ENCODE assay signal across 8 mouse cellular contexts in genomic region chr14:27115275-27115660, GRCm38 (mm10). TPM values are rescaled to one million over a fixed set of nuclear protein-coding genes. Genes with fewer than 3 reads are reported as not detected.
DNase-seq lines count a peak whose midpoint lies in the region; ATAC-seq and TF ChIP-seq lines count a peak whose summit lies in the region.

No protein-coding gene starts in this region.

- no peak overlapping the region for H3K9ac ChIP-seq in forebrain, embryonic 14.5 days (ENCODE audit: low read length)
- peak overlapping the region; percentile 70 for H3K9ac ChIP-seq in intestine, embryonic 15.5 days
- peak overlapping the region; percentile 70 for H3K9ac ChIP-seq in lung, embryonic 16.5 days (ENCODE audit: low read length)

- no peak overlapping the region for H3K27ac ChIP-seq in cerebellum, adult 2 months (ENCODE audit: insufficient read depth, low read length)
- H3K27ac ChIP-seq in forebrain, embryonic 14.5 days (ENCODE audit: low read depth, low read length) = no peak overlapping the region
- no peak overlapping the region for H3K27ac ChIP-seq in intestine, embryonic 15.5 days
- H3K27ac ChIP-seq in lung, embryonic 16.5 days (ENCODE audit: low read length) = no peak overlapping the region

- H3K36me3 ChIP-seq in forebrain, embryonic 14.5 days (ENCODE audit: control insufficient read depth, insufficient read depth, low read length) = no peaks in the 10 kb centered on the region
- H3K36me3 ChIP-seq in intestine, embryonic 15.5 days = no peaks in the 10 kb centered on the region
- no peaks in the 10 kb centered on the region for H3K36me3 ChIP-seq in lung, embryonic 16.5 days (ENCODE audit: control insufficient read depth, insufficient read depth, low read length)

- peak overlapping the region; percentile 96 for H3K4me2 ChIP-seq in forebrain, embryonic 14.5 days (ENCODE audit: low read length)
- H3K4me2 ChIP-seq in intestine, embryonic 15.5 days (replicated peaks) = peak overlapping the region; percentile 99
- peak overlapping the region; percentile 99 for H3K4me2 ChIP-seq in lung, embryonic 16.5 days (ENCODE audit: low read depth, low read length)

- peaks cover 8% of the 10 kb centered on the region for H3K4me1 ChIP-seq in cerebellum, adult 2 months (ENCODE audit: control insufficient read depth, insufficient read depth, low read length)
- H3K4me1 ChIP-seq in forebrain, embryonic 14.5 days (ENCODE audit: control insufficient read depth, insufficient read depth, low read length) = peaks cover 9% of the 10 kb centered on the region; the same call in 1 of the 2 replicates
- H3K4me1 ChIP-seq in intestine, embryonic 15.5 days (replicated peaks) = 0 out of 2 replicates have a peak, but pooled peaks cover 12% of the 10 kb centered on the region
- peaks cover 7% of the 10 kb centered on the region for H3K4me1 ChIP-seq in lung, embryonic 16.5 days (replicated peaks; ENCODE audit: control insufficient read depth, insufficient read depth, low read length)

- WGBS in cerebellum, adult 2 months = 7% methylated on average over 11 of the region's 11 CpGs
- WGBS in forebrain, embryonic 14.5 days = 17% methylated on average over 11 of the region's 11 CpGs
- 17% methylated on average over 11 of the region's 11 CpGs for WGBS in intestine, embryonic 15.5 days
- 17% methylated on average over 11 of the region's 11 CpGs for WGBS in lung, embryonic 16.5 days

- ATAC-seq in forebrain, embryonic 14.5 days = no peak
- ATAC-seq in intestine, embryonic 15.5 days = 0 out of 2 replicates have a peak, but pooled peaks have one; percentile 11
- ATAC-seq in lung, embryonic 16.5 days (ENCODE audit: low read depth) = peak; percentile 15; the same call in 1 of the 2 replicates

- no peak for TF ChIP-seq POLR2A in cerebellum, adult 2 months (IDR thresholded peaks at IDR 0.05; ENCODE audit: borderline replicate concordance, insufficient read depth, low read length)

- no peaks in the 10 kb centered on the region for H3K9me3 ChIP-seq in forebrain, embryonic 14.5 days (replicated peaks; ENCODE audit: control insufficient read depth, low read length)
- H3K9me3 ChIP-seq in intestine, embryonic 15.5 days = no peaks in the 10 kb centered on the region
- no peaks in the 10 kb centered on the region for H3K9me3 ChIP-seq in lung, embryonic 16.5 days (ENCODE audit: control insufficient read depth, low read length)

- no peaks in the 10 kb centered on the region for H3K27me3 ChIP-seq in cerebellum, adult 2 months (ENCODE audit: control insufficient read depth, insufficient read depth, low read length)
- peaks cover 15% of the 10 kb centered on the region; the same call in 1 of the 2 replicates for H3K27me3 ChIP-seq in forebrain, embryonic 14.5 days (replicated peaks; ENCODE audit: control insufficient read depth, insufficient read depth, low read length)
- 0 out of 2 replicates have a peak, but pooled peaks cover 3% of the 10 kb centered on the region for H3K27me3 ChIP-seq in intestine, embryonic 15.5 days (replicated peaks)
- peaks cover 14% of the 10 kb centered on the region for H3K27me3 ChIP-seq in lung, embryonic 16.5 days (ENCODE audit: control insufficient read depth, insufficient read depth, low read depth, low read length)

- DNase-seq in cerebellum, adult 2 months = no peak
- no peak for DNase-seq in cerebellum, adult 18-20 months
- DNase-seq in forebrain, embryonic 14.5 days (ENCODE audit: low spot score) = no peak
- no peak for DNase-seq in right cerebral cortex, postnatal 4 days
- no peak for DNase-seq in cerebellum, postnatal 4 days (ENCODE audit: low spot score in 2 of 2)
- no peak for DNase-seq in urinary bladder, postnatal 10 days (ENCODE audit: low spot score)

- H3K4me3 ChIP-seq in cerebellum, adult 2 months (replicated peaks; ENCODE audit: insufficient read depth, low read depth, low read length) = peak overlapping the region; percentile 18
- H3K4me3 ChIP-seq in forebrain, embryonic 14.5 days (ENCODE audit: low read depth, low read length) = peak overlapping the region; percentile 48
- H3K4me3 ChIP-seq in intestine, embryonic 15.5 days (replicated peaks) = peak overlapping the region; percentile 64
- peak overlapping the region; percentile 67 for H3K4me3 ChIP-seq in lung, embryonic 16.5 days (ENCODE audit: low read length)

- TF ChIP-seq CTCF in cerebellum, adult 2 months (IDR thresholded peaks at IDR 0.05; ENCODE audit: borderline replicate concordance, insufficient read depth, low read depth, low read length) = no peak

RNA-seq across cellular contexts. Expression of gene Arhgef3, which starts 0.6 kb away (rescaled TPM):
- 54.5 and 54.8 TPM in 2 replicates for polyA plus RNA-seq in cerebellum, adult 2 months (2012; rRNA removed)
- 3.0 and 4.1 TPM in 2 replicates for polyA plus RNA-seq in forebrain, embryonic 14.5 days (2014; fragmentation: Nextera tagmentation; extraction: Ambion mirVana)
- 12.7 and 13.9 TPM in 2 replicates for polyA plus RNA-seq in intestine, embryonic 15.5 days (2015; fragmentation: Nextera tagmentation; extraction: Ambion mirVana)
- 12.8 and 13.8 TPM in 2 replicates for polyA plus RNA-seq in lung, embryonic 16.5 days (2015; fragmentation: Nextera tagmentation; extraction: Ambion mirVana)
